Mouse (Mus musculus): ENCODE data around the gene Usp5.

DNA sequence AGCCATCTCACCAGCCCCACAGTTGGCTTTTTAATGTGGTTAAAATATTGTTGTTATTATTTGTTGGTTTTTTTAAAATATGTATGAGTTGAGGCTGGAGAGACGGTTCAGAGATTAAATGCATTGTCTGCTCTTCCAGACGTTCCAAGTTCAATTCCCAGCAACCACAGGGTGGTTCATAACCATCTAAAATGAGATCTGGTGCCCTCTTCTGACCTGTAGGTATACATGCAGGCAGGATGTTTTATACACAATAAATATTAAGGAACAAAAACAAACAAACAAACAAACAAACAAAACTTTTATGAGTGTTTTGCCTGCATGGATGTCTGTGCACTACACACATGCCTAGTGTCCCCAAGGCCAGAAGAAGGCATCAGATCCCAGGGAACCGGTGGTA is 26.2 kb downstream of the Usp5 start:
- TF ChIP-seq CTCF (IDR thresholded peaks at IDR 0.05; ENCODE audit: borderline replicate concordance, insufficient read depth, low read depth, low read length) = no peak
- no peak for TF ChIP-seq POLR2A (IDR thresholded peaks at IDR 0.05; ENCODE audit: borderline replicate concordance, insufficient read depth, low read length)

Data from cerebellum, adult 2 months (tissue).